Comparison of ENCODE assay signal across 19 mouse cellular contexts in the genomic region with DNA sequence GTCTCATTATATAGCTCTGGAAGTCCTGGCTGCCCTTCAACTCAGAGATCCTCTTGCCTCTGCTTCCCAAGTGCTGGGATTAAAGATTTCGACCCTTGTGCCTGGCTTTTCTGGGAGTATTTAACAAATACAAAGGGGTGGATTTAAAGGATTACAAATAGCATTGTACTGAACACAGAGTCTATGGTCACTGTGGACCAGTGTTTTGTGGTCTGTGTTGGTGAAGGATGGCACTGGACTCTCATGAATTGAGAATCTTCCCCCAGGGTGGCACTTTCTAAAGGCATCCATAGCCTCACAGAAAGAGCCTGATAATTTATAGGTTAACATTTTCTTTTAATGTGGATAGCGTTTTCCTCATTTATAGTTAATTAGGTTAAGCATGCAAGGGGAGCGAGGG.
"Had no signal": no experiment of that assay in that cellular context is flagged by ENCODE, and none has a peak within 500 bp of the region (broad histone marks: within the 10 kb centered on the region; RNA-seq: fewer than 3 reads in every experiment).

No protein-coding gene starts in this region.

- H3K4me1 ChIP-seq: liver, embryonic 13.5 days; liver, embryonic 15.5 days; lung, embryonic 15.5 days; midbrain, embryonic 10.5 days; midbrain, embryonic 12.5 days; stomach, embryonic 15.5 days had no signal

- H3K27ac ChIP-seq: liver, embryonic 13.5 days; liver, embryonic 15.5 days; lung, embryonic 15.5 days; midbrain, embryonic 10.5 days; midbrain, embryonic 12.5 days; stomach, embryonic 15.5 days; stomach, postnatal 0 days had no signal

- H3K27me3 ChIP-seq: liver, embryonic 13.5 days; liver, embryonic 15.5 days; lung, embryonic 15.5 days; midbrain, embryonic 12.5 days; stomach, embryonic 15.5 days had no signal

- H3K9ac ChIP-seq: liver, embryonic 13.5 days; liver, embryonic 15.5 days; liver, postnatal 0 days; lung, embryonic 15.5 days; midbrain, embryonic 12.5 days; stomach, embryonic 15.5 days had no signal

- H3K9me3 ChIP-seq: liver, embryonic 13.5 days; liver, embryonic 15.5 days; lung, embryonic 15.5 days; midbrain, embryonic 10.5 days; midbrain, embryonic 12.5 days; stomach, embryonic 15.5 days had no signal

- H3K4me3 ChIP-seq: liver, embryonic 13.5 days; liver, embryonic 15.5 days; lung, embryonic 15.5 days; midbrain, embryonic 10.5 days; midbrain, embryonic 12.5 days; myocyte; stomach, embryonic 15.5 days had no signal

- ATAC-seq: liver, postnatal 0 days; lung, postnatal 0 days; midbrain, embryonic 16.5 days had no signal

- H3K4me2 ChIP-seq: liver, embryonic 13.5 days; liver, embryonic 15.5 days; lung, embryonic 15.5 days; midbrain, embryonic 12.5 days; stomach, embryonic 15.5 days had no signal

- H3K36me3 ChIP-seq: liver, embryonic 13.5 days; liver, embryonic 15.5 days; lung, embryonic 15.5 days; midbrain, embryonic 10.5 days; midbrain, embryonic 12.5 days; stomach, embryonic 15.5 days had no signal

- DNase-seq: liver, embryonic 13.5 days; liver, postnatal 0 days; lung, adult 2 months; lung, postnatal 14 days; lung, postnatal 4 days; midbrain, embryonic 14.5 days; right cerebral cortex, postnatal 14 days; thymus, adult 2 months; thymus, postnatal 25 days; thymus, postnatal 4 days had no signal
